Mouse (Mus musculus): ENCODE results near the gene Klhdc3. TPM values are rescaled to one million over a fixed set of nuclear protein-coding genes. Genes with fewer than 3 reads are reported as not detected.

Klhdc3 gene
- polyA plus RNA-seq, 1 experiment from 2014 or later: 152 TPM

DNA sequence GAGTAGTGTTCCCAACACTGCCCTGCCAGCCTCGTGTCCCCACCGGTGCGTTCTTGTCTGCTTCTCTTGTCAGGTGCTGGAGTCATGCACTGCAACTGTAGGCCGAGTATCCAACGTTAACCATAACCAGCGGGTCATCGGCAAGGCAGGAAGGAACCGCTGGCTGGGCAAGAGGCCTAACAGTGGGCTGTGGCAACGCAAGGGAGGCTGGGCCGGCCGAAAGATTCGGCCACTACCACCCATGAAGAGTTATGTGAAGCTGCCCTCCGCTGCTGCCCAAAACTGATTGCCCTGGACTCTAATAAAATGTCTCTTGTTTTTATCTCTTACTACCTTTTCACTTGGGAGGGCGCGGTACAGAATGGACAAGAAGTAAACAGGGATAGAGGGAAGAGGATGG lies 30.9 kb downstream of the Klhdc3 start:
- Histone ChIP-seq H3K9ac (replicated peaks) (peak overlapping the region; percentile 93), H3K4me1 (replicated peaks) (peaks cover 53% of the 10 kb centered on the region), H3K27ac (peak overlapping the region; percentile 95), H3K36me3 (peaks cover 30% of the 10 kb centered on the region), H3K4me2 (replicated peaks) (peak overlapping the region; percentile 84), H3K9me3 (no peaks in the 10 kb centered on the region), H3K27me3 (no peaks in the 10 kb centered on the region), H3K4me3 (replicated peaks) (peak overlapping the region; percentile 72)
- ATAC-seq: no peak
- WGBS: 41% methylated on average over 15 of the region's 15 CpGs

GRCm38 (mm10) chr17:46648436-46648835 lies 32.3 kb downstream of the Klhdc3 start:
- WGBS: 91% methylated on average over 9 of the region's 9 CpGs
- Histone ChIP-seq H3K27ac (no peak overlapping the region), H3K4me3 (replicated peaks) (no peak overlapping the region), H3K9me3 (no peaks in the 10 kb centered on the region), H3K36me3 (peaks cover 16% of the 10 kb centered on the region), H3K27me3 (no peaks in the 10 kb centered on the region), H3K9ac (replicated peaks) (no peak overlapping the region), H3K4me2 (replicated peaks) (no peak overlapping the region), H3K4me1 (replicated peaks) (peaks cover 64% of the 10 kb centered on the region)
- ATAC-seq: no peak

- H3K36me3 ChIP-seq: peaks cover 16% of the 10 kb centered on the region
- H3K4me1 ChIP-seq (replicated peaks): peaks cover 55% of the 10 kb centered on the region
- ATAC-seq: no peak
- no peaks in the 10 kb centered on the region for H3K27me3 ChIP-seq
- H3K4me2 ChIP-seq (replicated peaks): no peak overlapping the region
- H3K9me3 ChIP-seq: no peaks in the 10 kb centered on the region
- WGBS: 90% methylated on average over 7 of the region's 7 CpGs
- no peak overlapping the region for H3K27ac ChIP-seq
- no peak overlapping the region for H3K9ac ChIP-seq (replicated peaks)
- peak overlapping the region; percentile 72; the same call in 1 of the 2 replicates for H3K4me3 ChIP-seq (replicated peaks)
Measured at GRCm38 (mm10) chr17:46647279-46647678, 33.4 kb downstream of the Klhdc3 start.

DNA sequence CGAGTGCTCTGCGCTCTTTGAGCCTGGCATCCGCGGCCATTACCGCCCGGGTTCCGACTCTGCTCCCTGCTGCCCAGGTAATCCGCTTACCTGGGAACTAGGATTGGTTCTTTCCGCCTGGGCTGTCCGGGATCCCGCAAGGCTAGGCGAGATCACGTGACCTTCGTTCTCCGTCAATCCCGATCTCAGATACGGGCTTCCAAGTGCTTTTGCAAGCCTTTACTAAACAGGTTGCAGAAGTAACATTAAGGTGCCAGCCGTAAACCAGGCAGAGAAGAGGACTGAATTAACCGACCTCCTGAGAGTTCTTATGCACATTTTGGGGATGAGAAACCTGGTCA lies 34.4 kb downstream of the Klhdc3 start:
- Histone ChIP-seq H3K9ac (replicated peaks) (peak overlapping the region; percentile 73), H3K4me2 (replicated peaks) (peak overlapping the region; percentile 67), H3K27me3 (no peaks in the 10 kb centered on the region), H3K36me3 (peaks cover 26% of the 10 kb centered on the region), H3K27ac (peak overlapping the region; percentile 83), H3K4me1 (replicated peaks) (peaks cover 45% of the 10 kb centered on the region), H3K9me3 (no peaks in the 10 kb centered on the region), H3K4me3 (replicated peaks) (peak overlapping the region; percentile 72)
- 0% methylated on average over 19 of the region's 19 CpGs for WGBS
- ATAC-seq: no peak

DNA sequence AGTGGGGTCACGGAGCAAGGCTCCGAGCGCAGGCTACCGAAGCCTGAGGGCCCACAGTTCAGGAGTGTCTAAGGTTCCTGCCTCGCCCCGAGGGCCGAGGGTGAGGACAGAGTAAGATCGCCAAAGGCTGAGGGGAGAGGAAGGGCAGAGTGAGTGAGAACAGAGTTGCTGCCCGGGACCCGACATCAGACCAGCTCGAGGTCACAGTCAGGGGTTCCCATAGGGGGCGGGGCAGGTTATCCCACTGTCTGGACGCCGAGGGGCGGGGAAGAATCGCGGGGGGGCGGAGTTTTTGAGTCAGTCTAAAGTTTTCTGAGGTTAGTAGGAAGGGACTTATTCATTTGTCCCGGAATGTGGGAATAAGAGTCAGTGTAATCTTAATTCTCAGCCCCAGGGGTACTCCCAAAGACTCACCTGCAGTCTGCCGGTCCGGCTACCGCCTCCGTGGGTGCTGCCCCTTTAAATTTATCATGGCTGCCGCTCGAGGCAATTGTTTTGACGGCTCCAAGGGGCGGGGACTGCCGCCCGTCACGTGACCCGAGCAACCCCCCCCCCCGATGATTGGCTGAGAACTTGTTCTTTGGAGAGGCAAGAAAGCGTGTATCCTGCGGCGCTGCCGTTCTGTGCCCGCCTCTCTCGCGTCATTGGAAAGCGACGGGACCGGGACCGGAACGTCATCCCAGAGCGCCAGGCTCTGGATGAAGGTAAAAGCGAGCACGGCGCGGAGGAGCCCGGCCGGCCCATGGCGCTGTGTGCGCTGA lies 35.0 kb downstream of the Klhdc3 start, which contains the start of the genes Klc4 and Mrpl2:
Gene Klc4 (minus strand): TSS at position 462 of the 761 bp plus-strand sequence.
Gene Mrpl2 (plus strand): TSS at position 669 of the 761 bp plus-strand sequence.
- Histone ChIP-seq H3K9me3 (no peaks in the 10 kb centered on the region), H3K9ac (replicated peaks) (peak within 1 kb of the TSS; percentile 81), H3K27me3 (no peaks in the 10 kb centered on the region), H3K4me3 (replicated peaks) (peak within 1 kb of the TSS; percentile 72), H3K4me1 (replicated peaks) (peaks cover 39% of the 10 kb centered on the region), H3K27ac (peak within 1 kb of the TSS; percentile 83), H3K4me2 (replicated peaks) (peak within 1 kb of the TSS; percentile 89), H3K36me3 (peaks cover 31% of the 10 kb centered on the region)
- peak; percentile 72 for ATAC-seq
- under 1% methylated on average over 53 of the region's 53 CpGs for WGBS

- WGBS: 8% methylated on average over 11 of the region's 11 CpGs
Measured at GRCm38 (mm10) chr17:46644916-46645475, 35.7 kb downstream of the Klhdc3 start.

GRCm38 (mm10) chr17:46644152-46644805 lies 36.4 kb downstream of the Klhdc3 start:
- peak overlapping the region; percentile 89 for H3K4me2 ChIP-seq (replicated peaks)
- peaks cover 29% of the 10 kb centered on the region for H3K4me1 ChIP-seq (replicated peaks)
- no peak for ATAC-seq
- H3K36me3 ChIP-seq: peaks cover 45% of the 10 kb centered on the region
- peak overlapping the region; percentile 72 for H3K4me3 ChIP-seq (replicated peaks)
- H3K27ac ChIP-seq: no peak overlapping the region
- H3K27me3 ChIP-seq: no peaks in the 10 kb centered on the region
- H3K9ac ChIP-seq (replicated peaks): peak overlapping the region; percentile 81
- H3K9me3 ChIP-seq: no peaks in the 10 kb centered on the region
- WGBS: 90% methylated on average over 12 of the region's 12 CpGs

More at GRCm38 (mm10) chr17:46644916-46645475, 35.7 kb downstream of the Klhdc3 start:
- Histone ChIP-seq H3K36me3 (peaks cover 38% of the 10 kb centered on the region), H3K27ac (0 out of 2 replicates have a peak overlapping the region, but pooled peaks have one; percentile 16), H3K9ac (replicated peaks) (peak overlapping the region; percentile 81), H3K4me2 (replicated peaks) (peak overlapping the region; percentile 89), H3K4me3 (replicated peaks) (peak overlapping the region; percentile 72), H3K4me1 (replicated peaks) (peaks cover 36% of the 10 kb centered on the region), H3K9me3 (no peaks in the 10 kb centered on the region), H3K27me3 (no peaks in the 10 kb centered on the region)
- ATAC-seq: peak; percentile 16; the same call in 1 of the 2 replicates

DNA sequence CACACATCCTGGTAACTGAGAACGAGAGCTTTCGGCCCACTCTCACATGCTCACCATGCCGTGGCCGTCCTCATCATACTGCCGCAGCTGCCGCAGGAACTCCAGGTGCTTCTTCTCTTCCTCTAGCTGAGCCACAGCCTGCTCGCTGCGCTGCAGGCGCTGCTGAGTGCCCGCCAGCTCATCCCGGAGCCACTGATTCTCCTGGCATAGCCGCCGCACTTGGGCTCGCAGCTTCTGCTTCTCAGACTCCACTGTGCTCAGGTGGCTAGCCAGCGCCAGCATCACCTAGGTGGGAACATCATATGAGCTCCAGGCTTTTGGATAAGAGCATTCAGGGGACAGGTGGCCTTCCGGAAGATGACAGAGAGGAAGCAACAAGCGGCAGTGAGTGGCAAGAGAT lies 38.7 kb downstream of the Klhdc3 start:
- Histone ChIP-seq H3K27ac (no peak overlapping the region), H3K36me3 (peaks cover 47% of the 10 kb centered on the region), H3K9ac (replicated peaks) (no peak overlapping the region), H3K4me1 (replicated peaks) (peaks cover 26% of the 10 kb centered on the region), H3K27me3 (no peaks in the 10 kb centered on the region), H3K4me2 (replicated peaks) (no peak overlapping the region), H3K4me3 (replicated peaks) (no peak overlapping the region), H3K9me3 (no peaks in the 10 kb centered on the region)
- WGBS: 92% methylated on average over 17 of the region's 17 CpGs
- no peak for ATAC-seq

DNA sequence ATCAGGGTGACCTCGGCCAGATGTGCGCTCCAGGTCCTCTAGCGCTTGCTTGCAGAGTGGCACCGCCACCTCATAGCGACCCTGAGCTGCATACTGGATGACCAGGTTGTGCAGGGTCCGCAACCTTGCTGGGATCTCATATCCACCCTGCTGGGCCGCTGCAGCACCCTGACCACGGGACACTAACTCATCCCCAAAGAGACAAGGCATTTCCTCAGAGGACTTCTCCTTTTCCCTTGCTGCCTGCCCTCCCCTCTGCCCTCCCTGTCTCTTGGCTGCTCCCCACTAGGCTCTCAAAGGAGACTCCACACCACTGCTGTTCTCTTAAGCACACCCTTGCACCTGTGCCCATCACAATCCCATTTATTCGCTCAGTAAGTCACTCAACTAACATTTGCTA lies 40.8 kb downstream of the Klhdc3 start:
- Histone ChIP-seq H3K9ac (replicated peaks) (no peak overlapping the region), H3K9me3 (no peaks in the 10 kb centered on the region), H3K4me2 (replicated peaks) (no peak overlapping the region), H3K4me1 (replicated peaks) (peaks cover 19% of the 10 kb centered on the region), H3K27me3 (no peaks in the 10 kb centered on the region), H3K27ac (no peak overlapping the region), H3K4me3 (replicated peaks) (no peak overlapping the region), H3K36me3 (peaks cover 63% of the 10 kb centered on the region)
- ATAC-seq: no peak
- 76% methylated on average over 9 of the region's 9 CpGs for WGBS

DNA sequence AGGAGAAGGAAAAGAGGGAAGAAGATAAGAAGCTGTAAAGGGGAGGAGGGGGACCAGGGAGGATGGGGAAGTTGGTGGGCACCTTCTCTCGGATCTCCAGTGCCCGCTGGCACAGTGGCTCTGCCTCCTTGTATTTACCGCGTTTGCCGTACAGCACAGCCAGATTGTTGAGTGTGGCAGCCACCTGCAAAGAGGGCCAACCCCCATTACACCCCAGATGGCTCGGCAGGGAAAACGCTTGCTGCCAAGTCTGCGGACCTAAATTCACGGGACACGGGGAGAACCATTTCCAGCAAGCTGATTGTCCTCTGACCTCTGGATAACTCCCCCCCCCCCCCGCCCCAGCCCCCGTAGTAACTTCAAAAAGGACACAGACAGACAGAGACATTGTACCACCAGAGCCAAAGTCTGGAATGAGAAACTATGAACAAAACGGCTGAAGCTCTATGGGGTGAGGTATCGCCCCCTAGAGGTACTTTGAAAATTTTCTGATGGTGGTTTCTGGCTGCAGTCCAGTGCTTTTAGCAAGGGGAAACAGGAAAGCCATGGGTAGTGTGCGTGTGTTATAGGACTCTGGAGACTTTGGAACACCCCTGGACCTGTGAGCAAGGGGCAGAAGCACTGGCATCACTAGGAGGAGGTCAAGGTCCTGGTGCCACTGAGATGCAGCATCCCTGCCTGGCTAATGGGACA lies 43.7 kb downstream of the Klhdc3 start:
- H3K4me1 ChIP-seq (replicated peaks): peaks cover 5% of the 10 kb centered on the region; the same call in 1 of the 2 replicates
- 23% methylated on average over 15 of the region's 15 CpGs for WGBS
- H3K4me3 ChIP-seq (replicated peaks): no peak overlapping the region
- no peak overlapping the region for H3K4me2 ChIP-seq (replicated peaks)
- no peak overlapping the region for H3K27ac ChIP-seq
- H3K9ac ChIP-seq (replicated peaks): 0 out of 2 replicates have a peak overlapping the region, but pooled peaks have one; percentile 11
- ATAC-seq: peak; percentile 53
- no peaks in the 10 kb centered on the region for H3K9me3 ChIP-seq
- no peaks in the 10 kb centered on the region for H3K27me3 ChIP-seq
- peaks cover 78% of the 10 kb centered on the region for H3K36me3 ChIP-seq

DNA sequence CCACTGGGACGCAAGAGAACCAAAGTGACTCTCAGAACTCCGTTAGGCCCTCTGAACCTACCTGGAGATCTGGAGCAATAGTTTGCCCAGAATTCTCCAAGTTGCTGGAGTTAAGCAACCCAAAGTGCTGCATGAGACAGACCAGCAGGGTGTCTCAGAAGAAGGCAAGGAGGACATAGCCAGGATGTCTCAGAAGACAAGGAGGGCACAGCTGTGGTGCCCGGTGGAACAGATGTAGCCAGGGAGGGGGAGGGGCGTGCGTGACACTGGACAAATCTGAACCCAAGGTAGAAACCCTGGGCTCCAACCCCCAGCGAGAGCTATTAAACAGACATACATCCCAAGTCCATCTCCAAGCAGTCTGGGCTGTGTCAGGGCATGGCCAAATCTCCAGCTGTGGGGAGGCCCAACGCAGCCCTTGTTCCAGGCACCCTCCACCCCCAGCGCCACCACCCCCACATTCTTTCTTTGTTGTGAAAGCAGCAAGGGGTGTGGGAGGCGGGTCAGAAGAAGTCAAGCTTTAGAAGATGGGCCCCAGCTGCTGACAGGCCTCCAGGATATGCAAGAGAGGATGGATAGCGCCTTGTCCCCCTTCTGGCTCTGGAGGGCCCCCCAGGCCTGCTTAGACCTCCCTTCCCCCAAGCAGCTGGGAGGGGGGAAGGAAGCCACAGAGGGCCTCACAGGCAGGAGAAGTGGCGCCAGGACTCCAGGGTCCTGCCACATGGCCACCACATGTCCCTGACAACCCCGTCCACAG lies 50.9 kb downstream of the Klhdc3 start:
- Histone ChIP-seq H3K9ac (replicated peaks) (peak overlapping the region; percentile 98; the same call in 1 of the 2 replicates), H3K4me1 (replicated peaks) (peaks cover 44% of the 10 kb centered on the region)

More for the DNA sequence above, 50.9 kb downstream of the Klhdc3 start:
- ATAC-seq: peak; percentile 73
- H3K4me2 ChIP-seq (replicated peaks): peak overlapping the region; percentile 82
- no peaks in the 10 kb centered on the region for H3K27me3 ChIP-seq
- WGBS: 10% methylated on average over 12 of the region's 12 CpGs
- H3K27ac ChIP-seq: peak overlapping the region; percentile 91
- H3K36me3 ChIP-seq: peaks cover 41% of the 10 kb centered on the region
- H3K4me3 ChIP-seq (replicated peaks): peak overlapping the region; percentile 98
- no peaks in the 10 kb centered on the region for H3K9me3 ChIP-seq
